Mouse (Mus musculus) embryo, embryonic 10 days (tissue): Measurements from ENCODE around the gene Dpm1.

Experiments
- DNase-seq: peaks from one replicate; pipeline ENCODE4 v3.0.0-alpha.2; 2015; ENCODE audit warnings: low spot score

Dpm1 gene

GRCm38 (mm10) chr2:168229116-168230025 is 1.0 kb downstream of the Dpm1 start:
- DNase-seq = no peak

- DNase-seq = no peak
These were observed 7.1 kb downstream of the Dpm1 start for GRCm38 (mm10) chr2:168223326-168223725.

GRCm38 (mm10) chr2:168213788-168214397 is 16.5 kb downstream of the Dpm1 start:
- DNase-seq = no peak

- no peak for DNase-seq
These were observed 22.5 kb downstream of the Dpm1 start for GRCm38 (mm10) chr2:168207883-168208282.

- peak; percentile 98 for DNase-seq
These were observed 23.4 kb downstream of the Dpm1 start, which contains the start of gene Adnp for GRCm38 (mm10) chr2:168206725-168207644. Adnp (minus strand) TSS chr2:168207112.

- DNase-seq = no peak
These were observed 24.4 kb downstream of the Dpm1 start for GRCm38 (mm10) chr2:168205681-168206631.

- peak; percentile 96 for DNase-seq
These were observed 25.1 kb downstream of the Dpm1 start for GRCm38 (mm10) chr2:168205265-168205664.

- DNase-seq = no peak
These were observed 25.9 kb downstream of the Dpm1 start for GRCm38 (mm10) chr2:168204476-168204999.

- no peak for DNase-seq
These were observed 30.2 kb downstream of the Dpm1 start for GRCm38 (mm10) chr2:168200014-168200691.

GRCm38 (mm10) chr2:168199476-168199875 is 30.9 kb downstream of the Dpm1 start:
- no peak for DNase-seq

- no peak for DNase-seq
These were observed 32.0 kb downstream of the Dpm1 start for GRCm38 (mm10) chr2:168198421-168198820.

GRCm38 (mm10) chr2:168195721-168196120 is 34.7 kb downstream of the Dpm1 start:
- no peak for DNase-seq

GRCm38 (mm10) chr2:168193685-168194084 is 36.7 kb downstream of the Dpm1 start:
- no peak for DNase-seq

- DNase-seq = no peak
These were observed 38.5 kb downstream of the Dpm1 start for GRCm38 (mm10) chr2:168191856-168192255.

- no peak for DNase-seq
These were observed 54.4 kb downstream of the Dpm1 start for GRCm38 (mm10) chr2:168175946-168176345.

GRCm38 (mm10) chr2:168170167-168170685 is 60.2 kb downstream of the Dpm1 start:
- peak; percentile 64 for DNase-seq

GRCm38 (mm10) chr2:168169800-168170113 is 60.6 kb downstream of the Dpm1 start:
- DNase-seq = no peak

GRCm38 (mm10) chr2:168168892-168169799 is 61.2 kb downstream of the Dpm1 start:
- peak; percentile 87 for DNase-seq

- no peak for DNase-seq
These were observed 62.6 kb downstream of the Dpm1 start for GRCm38 (mm10) chr2:168167781-168168180.
